Mouse (Mus musculus) layer of hippocampus, postnatal 10 days (tissue): ENCODE results near the gene Cebpe. TPM values are rescaled to one million over a fixed set of nuclear protein-coding genes. Genes with fewer than 3 reads are reported as not detected.

Experiments
- DNase-seq, 2 experiments: peaks; one replicate each; pipeline ENCODE4 v3.0.0; 2021; ENCODE audit warnings: low spot score in 2 of 2
- total RNA-seq, 2 experiments: library from RNA; stranded (reverse); gene quantifications; 2 replicates each; pipeline ENCODE4 v1.2.3; 2021

The Cebpe gene
- total RNA-seq, 2 experiments from 2014 or later: not detected

DNA sequence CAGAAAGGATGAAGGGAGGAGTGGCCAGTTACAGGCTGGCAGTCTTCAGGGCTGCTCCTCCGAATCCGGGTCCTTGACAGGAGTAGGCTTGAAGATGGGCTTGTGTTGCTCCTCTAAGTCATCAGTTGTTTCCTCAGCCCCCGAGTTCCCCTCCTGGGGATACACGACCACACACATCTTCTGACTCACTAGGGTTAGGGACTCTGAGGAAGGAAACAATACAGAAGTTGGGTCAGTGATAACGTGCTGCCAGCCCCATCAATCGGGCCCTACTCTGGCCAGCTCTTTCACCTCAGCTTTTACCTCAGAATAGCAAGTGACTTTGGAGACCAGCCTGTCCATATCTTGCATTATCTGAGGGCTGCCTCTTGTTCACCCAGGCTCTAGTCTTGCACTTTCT, 12.1 kb upstream of the Cebpe start:
- no peak for DNase-seq

DNA sequence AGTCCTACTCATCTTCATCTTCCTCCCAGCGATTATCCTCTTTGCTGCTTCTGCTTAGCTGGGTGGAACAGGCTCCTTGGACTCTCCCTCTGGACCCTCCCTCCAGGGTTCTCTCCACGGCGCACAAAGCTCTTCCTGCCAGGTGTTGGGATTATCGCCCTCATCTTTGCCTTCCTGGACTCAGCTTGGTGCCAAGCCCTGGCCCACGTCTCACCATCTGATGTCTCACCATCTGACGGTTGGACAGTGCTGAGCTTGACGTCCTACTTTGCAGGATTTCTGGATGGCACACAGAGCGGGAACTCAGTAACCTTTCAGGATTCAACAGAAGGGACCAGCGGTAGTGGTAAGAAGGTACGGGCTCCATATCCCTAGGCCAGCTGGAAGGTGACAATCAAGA, 9.7 kb upstream of the Cebpe start:
- DNase-seq: no peak

DNA sequence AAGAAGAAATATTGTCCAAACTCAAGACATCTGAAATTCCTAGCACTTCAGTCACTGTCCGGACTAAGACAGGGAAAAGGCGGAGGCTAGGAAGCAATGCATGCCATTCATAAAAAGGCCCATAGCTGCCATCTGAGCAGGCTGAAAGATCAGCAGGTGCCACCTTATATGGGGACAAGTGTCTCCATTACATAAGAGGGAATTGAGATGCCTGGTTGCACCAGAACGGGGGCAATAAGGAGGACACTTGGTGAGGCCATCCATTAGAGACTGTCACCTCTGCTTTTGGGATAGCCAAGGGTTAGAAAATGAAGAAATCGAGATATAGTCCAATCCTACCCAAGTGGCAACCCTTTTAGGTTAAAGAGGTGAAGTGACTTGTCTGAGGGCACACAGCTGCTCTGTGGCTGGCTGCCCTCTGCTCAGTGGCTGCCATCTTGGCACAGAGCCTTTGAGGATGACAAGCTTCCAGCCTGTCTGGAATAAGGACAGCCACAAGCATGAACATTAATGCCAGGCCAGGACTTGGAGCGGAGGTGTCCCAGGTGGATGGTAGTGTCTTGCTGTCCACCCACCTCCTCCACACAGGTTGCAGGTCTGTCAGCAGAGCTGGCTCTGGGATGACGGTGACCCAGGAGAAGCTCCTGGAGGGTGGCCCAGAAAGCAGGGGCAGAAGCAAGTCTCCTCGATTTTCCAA, 8.8 kb upstream of the Cebpe start:
- no peak for DNase-seq

DNA sequence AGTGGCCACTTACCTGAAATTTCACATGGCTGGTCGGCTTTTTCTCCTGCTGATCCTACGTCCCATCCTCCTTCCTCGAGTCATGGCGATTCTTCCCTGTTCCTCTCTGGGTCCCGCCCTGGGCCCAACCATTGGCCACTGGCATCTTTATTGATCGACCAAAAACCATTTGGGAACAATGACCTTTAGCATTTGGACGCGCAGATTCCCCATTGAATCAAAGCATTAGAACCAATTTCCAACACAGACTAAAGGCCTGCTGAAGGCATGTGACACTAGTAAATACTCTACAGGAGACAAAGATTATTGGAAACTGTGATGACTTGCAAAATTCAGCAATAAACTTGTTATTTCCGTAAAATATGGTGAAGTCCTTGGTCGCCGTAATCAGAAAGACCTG, 8.1 kb upstream of the Cebpe start:
- DNase-seq: no peak

DNA sequence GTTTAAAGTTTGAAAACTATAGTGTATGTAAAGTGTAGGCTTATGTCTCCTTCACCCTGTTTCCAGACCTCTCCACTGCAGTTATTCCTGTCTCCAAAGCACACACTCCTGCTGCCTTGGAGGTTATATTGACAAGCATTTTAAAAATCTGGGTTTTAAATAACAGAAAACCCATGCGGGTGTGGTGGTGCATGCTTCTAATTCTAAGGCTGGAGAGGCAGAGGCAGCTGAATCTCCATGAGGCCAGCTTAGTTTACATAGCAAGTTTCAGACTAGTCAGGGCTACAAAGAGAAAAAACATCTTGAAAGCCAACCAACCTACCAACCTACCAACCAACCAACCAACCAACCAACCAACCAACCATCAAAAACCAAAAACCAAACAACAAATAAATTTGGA, 3.4 kb upstream of the Cebpe start:
- DNase-seq: no peak

DNA sequence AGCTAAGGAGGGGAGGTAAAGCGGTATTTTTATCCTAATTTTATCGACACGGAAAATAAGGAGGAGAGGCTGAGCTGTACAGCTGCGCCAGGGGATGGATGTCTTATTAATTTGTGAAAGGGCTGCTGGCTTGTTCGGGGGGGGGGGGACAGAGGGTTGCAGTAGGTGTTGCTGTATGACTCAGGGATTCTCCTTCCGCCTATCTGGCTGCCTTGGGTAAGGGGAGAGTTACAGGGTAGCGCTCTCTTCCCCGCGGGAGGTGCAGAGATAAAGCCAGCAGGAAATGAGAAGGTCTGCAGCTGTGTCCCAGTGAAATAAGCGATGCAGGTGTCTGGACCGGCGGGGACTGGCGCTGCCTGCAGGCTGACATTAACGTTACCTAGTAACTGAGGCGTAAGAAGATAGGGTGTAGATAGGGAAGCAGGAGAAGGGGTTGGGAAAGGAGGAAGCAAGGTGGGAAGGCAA, 2.7 kb upstream of the Cebpe start:
- DNase-seq: peak in 1 of 2 experiments; percentile 39

DNA sequence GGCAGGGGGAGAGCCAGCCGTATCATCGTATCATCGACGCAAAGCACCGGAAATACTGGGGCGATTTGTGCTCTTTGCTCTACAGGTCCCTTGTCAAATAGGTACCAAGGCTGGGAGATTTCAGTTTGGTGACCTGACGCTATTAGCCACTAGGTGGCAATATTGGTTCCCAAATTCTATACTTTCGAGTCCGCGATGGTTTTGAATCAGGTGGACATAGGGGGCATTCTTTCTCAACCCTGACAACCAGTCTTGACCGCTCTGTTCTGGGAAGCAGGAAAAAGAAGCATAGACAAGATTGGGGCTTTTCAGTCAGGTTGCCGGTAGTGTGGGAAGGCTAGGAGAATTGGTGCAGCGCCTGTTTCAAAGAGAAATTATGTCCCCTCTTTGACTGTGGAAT, 2.1 kb upstream of the Cebpe start:
- DNase-seq: peak; percentile 76 to 82

DNA sequence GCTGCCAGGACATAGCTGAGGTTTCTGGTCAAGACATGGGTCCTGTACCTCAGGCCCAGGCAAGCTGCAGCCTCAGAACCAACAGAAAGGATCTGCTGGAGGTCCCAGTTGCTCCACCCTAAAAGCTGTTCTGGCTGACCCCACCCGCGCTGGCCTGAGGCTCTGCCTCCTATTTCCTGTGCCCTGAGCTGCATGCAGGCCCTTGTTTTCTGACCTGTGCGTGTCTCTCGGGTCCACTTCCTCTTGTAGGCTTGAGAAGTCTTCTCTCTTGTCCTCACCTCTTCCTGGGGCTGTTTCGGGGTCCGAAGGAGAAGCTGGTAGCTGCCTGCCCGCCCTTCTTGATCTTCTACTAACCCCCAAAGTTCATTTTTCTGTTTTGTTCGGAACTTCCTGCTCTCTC, 887 bp upstream of the Cebpe start:
- no peak for DNase-seq

DNA sequence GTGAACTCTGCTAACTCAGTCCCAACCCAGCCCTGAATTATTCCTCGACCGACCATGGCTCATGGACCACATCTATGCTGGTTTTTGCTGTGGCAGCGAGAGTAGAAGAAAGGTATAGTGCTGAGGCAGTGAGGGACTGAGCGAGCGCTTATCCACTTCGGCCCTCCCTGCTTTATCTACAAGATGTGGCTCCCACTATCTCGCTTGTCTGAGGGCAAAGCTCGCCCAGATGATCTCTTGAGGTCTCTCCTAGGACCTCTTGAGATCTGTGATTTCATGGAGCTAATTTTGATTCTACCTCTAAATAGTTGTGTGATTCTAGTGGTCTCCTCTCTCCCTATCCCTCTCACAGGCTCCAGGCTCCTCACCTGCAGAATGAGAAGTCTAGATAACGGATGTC, 2.9 kb downstream of the Cebpe start:
- DNase-seq: no peak

DNA sequence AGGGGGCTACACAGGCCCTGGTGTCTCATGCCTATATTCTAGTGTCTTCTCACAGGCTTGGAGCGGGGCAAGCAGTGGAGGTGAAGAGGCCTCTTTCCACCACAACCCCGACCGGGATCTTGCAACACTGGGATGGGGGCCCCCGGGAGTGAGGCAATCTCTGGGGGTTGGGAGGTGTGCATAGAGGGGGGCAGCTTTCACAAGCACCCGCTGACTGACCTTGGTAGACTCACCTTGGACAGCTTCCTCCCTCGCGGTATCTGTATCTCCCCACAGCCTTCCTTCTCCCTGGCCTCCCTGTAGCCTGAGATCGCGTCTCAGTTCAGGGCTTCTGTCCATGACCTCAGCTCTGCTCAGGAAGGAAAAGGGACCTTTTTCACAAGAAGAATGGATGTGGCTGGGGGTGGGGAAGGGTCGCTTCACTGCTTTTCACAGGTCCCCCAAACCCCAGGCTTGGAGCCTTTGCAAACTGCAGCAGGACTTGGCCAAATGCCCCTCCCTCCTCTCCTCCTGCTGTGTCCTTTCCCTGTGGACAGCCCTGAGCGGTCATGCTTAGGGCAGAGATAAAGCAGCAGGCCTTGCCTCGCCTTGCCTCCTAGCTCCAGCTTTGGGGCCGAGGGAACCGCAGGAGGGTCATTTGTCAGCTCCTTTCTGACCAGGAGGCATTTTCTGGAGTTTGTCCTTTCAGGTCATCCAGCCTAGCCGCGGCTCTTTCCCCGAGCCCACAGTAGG, 5.2 kb downstream of the Cebpe start:
- DNase-seq: no peak

DNA sequence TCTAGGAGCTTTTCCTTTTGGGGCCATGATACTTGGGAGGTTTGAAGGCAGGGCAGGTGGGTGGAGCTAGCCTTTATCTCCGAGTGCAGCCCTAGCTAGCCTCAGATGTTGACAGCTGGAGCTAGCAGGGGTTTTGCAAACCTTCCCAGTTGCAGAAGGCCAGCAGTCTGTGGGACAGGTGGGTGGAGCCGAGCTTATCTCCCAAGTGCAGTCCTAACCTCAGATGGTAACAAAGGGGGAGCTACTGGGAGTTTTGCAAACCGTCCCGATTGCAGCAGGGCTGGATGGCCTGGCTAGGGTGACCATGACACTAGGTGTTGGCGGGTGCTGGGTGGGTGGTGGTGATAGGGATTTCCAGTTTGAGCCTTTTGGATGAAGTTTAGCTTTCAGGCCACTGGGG, 6.1 kb downstream of the Cebpe start:
- no peak for DNase-seq

DNA sequence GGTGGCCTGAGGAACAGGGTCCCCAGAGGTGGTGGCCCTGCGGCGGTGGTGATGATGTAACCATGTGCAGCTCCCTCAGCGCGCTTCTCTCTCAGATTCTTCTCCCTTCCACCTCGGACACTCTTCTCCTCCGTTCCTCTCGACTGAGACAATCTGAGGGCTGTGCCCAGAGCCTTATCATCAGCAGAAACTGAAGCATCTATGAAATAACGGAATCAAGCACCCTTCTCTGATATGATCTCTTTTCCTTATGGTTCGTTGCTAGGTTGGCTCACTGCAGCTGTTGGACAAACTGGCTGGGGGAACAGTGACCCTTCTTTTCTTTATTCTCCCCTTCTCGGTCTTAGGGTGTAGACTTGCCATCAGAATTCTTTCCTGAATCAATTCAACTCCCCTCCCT, 8.8 kb downstream of the Cebpe start:
- no peak for DNase-seq

DNA sequence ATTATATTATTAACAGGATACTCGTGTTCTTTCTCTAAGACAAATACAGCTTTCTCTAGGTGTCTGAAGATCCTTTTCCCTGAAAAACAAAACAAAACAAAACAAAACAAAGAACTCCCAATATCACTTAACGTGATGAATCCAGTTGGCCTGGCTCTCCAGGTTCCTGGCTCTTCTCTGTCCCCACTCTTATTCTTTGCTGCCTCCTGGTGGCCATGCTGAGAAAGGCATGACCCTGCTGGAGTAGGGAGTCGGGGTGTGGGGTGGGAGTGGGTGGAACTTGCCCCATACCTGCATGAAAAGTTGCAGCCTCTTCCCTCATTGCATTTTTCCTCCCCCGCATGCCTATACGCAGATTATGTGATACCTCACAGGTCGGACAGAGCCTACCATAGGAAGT, 10.7 kb downstream of the Cebpe start:
- DNase-seq: peak; percentile 84 to 85

DNA sequence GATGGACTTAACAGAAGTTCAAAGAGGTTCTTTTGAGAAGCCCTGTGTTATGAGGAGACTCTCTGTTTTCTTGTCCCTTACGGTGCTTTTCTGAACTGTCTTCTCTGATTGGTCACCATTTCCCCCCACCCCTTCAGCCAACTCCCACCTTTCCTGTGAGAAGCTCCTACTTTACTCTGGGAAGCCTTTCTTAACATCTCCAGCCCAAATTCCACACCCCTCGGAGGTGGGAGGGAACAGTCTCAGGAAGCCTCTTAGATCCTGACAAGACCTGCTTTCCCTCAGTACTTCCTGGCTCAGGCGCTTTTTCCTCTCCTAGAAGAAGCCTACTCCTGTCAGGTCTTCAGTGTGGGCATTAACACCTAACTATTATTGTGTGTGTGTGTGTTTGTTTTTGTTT, 12.4 kb downstream of the Cebpe start:
- no peak for DNase-seq

DNA sequence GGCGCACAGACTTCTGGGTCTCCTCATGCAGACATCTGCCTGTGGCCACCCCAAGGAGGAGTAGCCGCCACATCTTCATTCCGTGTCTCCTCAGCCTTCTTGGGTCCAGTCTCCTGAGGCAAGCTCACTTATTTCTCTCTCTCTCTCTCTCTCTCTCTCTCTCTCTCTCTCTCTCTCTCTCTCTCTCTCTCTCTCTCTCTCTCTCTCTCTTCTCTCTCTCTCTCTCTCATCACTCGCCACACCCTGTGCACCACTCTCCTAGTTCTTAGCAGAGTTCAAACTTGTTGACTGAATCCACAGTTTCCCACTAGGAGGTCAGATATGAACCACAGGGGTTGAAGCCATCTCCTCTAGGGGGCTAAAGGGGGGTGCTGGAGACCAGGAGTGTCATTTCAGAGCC, 13.2 kb downstream of the Cebpe start, which contains the start of gene Gm29776:
Gm29776 (minus strand) TSS at position 101 of the 400 bp plus-strand sequence.
- DNase-seq: no peak

DNA sequence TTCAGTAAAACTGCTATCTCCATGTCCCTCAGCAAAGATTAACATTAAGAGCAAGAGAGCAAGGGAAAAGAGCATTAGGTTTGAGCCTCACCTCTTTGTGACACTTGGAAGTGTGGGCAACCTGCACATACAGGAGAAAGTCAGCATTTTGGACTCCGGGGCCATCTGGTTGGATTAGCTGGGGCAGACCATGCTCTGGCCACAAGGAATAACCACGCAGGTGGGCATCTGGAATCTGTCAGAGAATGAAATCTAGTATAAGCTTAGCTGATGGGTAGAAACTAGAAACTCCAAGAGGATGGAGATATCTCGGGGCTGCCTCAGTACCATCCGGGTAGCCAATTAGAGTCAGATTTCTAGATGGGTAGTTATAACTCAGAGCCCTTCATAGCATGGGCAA, 15.2 kb downstream of the Cebpe start:
- DNase-seq: no peak

DNA sequence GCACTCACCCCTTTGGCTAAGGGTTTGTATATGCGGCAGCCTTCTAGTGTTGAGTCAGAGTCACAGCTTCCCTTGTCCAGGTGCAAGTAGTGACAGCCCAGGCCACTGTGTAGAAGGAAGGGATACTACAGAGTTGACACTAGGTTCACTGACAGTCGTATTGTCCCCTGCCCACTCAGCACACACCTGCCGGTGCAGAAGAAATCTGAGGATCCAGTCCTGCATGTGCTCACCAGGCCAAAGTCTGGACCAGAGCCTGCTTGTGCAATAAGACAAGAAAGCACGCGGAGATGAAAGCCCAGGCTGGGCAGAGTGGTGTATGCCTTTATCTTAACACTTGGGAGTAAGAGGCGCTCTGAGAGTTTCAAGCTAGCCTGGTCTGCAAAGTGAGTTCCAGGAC, 16.9 kb downstream of the Cebpe start:
- no peak for DNase-seq

DNA sequence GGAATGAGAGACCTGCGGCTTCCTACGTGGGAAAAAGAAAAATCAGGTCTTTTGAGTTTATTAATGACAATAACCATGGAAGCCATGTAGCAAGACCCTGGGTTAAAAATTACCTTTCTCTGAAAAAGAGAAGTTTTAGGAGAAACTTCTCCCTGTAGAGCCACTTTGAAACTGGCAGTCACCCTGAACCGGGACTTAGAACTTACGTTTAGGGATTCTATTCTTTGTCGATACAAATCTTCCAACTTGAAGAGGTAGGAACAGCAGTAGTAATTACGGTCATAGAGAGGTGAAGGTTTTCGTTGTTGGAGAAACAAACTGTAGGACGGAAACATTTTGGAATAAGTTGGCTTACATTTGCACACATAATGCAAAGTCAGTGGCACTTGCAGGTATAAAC, 24.7 kb downstream of the Cebpe start:
- DNase-seq: no peak

DNA sequence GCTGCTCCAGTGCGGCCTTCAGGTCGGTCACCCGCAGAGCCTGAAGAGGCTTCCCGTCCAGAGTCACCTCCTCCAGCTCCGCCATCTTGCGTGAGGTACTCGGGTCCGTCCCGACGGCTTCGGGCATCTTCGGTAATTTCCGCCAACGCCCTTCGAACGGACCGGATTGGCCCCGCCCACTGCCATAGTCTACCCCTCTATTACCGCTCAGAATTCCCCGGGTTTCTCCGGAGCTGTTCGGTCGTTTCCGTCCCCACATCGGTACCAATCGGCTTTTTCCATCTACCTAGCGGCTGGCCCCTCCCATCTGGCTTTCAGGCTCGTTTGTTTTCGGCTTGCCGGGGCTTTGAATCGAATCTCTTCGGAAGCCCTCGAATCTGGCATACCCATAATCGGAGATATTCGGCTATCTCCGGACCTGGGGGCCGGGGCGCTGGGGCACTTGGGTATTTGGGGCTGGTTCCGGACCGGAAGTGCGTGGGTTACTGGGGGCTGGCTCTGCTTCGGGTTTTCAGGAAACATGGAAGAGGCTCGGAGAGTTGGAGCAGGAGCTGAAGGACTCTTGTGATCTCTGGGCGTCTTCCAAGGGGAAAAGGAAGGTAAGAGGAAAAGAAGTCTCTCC, 25.3 kb downstream of the Cebpe start, which contains the start of gene Acin1:
Acin1 (minus strand) TSS at position 410 of the 622 bp plus-strand sequence.
- peak; percentile 100 for DNase-seq

DNA sequence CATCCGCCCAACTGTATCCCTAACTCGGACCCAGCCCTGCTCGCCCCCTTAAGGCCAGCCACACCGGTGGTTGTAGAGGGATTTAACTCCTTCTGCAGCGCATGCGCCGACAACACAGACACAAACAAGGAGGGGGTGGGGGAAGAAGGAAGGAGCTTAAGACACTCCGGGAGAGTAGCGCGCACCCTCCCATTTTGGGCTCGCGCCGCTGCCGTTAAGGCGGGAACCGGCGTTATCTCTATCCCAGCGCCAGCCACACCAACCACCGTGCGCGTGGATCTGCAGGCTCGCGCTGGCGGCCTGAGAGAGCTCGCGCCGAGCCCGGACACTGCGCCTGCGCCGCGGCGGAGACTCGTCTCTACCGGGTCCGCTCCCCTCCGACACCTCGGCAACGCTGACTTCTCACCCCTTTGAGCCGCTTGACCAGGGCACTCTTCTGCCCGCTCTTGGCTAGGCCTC, 25.9 kb downstream of the Cebpe start, which contains the start of gene 1700123O20Rik:
1700123O20Rik (plus strand) TSS at position 154 of the 459 bp plus-strand sequence.
- no peak for DNase-seq

DNA sequence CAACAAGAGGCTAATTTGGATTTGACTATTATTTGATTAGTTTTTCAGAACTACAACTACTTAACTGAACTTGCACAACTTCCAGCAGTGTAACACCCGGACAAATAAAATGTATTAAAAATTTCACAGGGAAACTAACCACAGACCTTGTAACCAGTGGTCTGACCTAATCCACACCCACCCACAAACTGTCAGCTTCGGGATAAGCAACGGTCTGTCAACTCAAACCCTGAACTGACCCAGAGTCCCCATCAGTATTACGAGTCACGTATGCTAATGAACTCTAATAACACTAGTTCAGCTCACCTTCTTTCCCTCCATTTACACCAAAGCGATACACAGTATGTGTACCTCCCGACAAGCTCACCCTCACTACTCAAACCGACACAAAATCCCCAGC, 26.5 kb downstream of the Cebpe start:
- DNase-seq: no peak

DNA sequence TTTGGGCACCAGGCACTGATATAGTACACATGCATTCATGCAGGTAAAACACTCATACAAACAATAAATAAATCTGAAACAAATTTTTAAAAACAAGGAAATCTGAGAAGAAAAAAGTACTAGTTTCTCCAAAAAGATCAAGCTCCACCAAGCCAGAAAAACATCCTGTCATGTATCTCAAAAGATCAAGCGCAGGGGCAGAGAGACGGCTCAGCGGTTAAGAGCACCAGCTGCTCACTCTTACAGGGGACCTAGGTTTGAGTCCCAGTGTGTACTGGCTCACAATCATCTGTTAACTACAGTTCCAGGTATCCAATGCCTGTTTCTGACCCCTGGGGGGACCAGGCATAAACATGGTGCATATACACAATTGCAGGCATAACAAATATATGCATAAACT, 29.6 kb downstream of the Cebpe start:
- no peak for DNase-seq
